Mouse (Mus musculus): Measurements from ENCODE around the gene Zswim3. TPM values are rescaled to one million over a fixed set of nuclear protein-coding genes. Genes with fewer than 3 reads are reported as not detected.
"Not testable (repeated sequence)": the region's sequence is repeated elsewhere in the genome, so short reads cannot be mapped to it uniquely, and the experiment has no call there.

Zswim3 gene
- total RNA-seq, 2 experiments from 2014 or later, result 8.8 to 9.6 TPM

GRCm38 (mm10) chr2:164832032-164832747, 27.3 kb downstream of the Zswim3 start:
- peak in 1 of 2 experiments; percentile 26 for DNase-seq (ENCODE audit: low spot score in 2 of 2)
- intact Hi-C loops (cut with DNase I), result loop anchor here (2.0 kb wide), 1 partner anchor 79 kb away; the partner anchor contains the start of gene Zfp335

GRCm38 (mm10) chr2:164832748-164833301, 27.9 kb downstream of the Zswim3 start, which contains the start of gene Ctsa:
TSS of gene Ctsa (plus strand) at chr2:164832873.
- intact Hi-C loops (cut with DNase I), result loop anchor here (1.0 to 2.0 kb wide), 2 partner anchors 46 to 78 kb away; partner anchors contain the start of genes Pcif1 and Zfp335
- peak; percentile 78 to 86 for DNase-seq (ENCODE audit: low spot score in 2 of 2)

- DNase-seq (ENCODE audit: low spot score in 2 of 2), result peak; percentile 93 to 97
- intact Hi-C loops (cut with DNase I), result loop anchor here (1.0 to 2.0 kb wide), 2 partner anchors 46 to 77 kb away; partner anchors contain the start of genes Pcif1 and Zfp335
Observed at GRCm38 (mm10) chr2:164833314-164833959, 28.5 kb downstream of the Zswim3 start, which contains the start of gene Neurl2. TSS of gene Neurl2 (minus strand) at chr2:164833456.

- peak in 1 of 2 experiments; percentile 43 for DNase-seq (ENCODE audit: low spot score in 2 of 2)
- intact Hi-C loops (cut with DNase I), result no loop called here
Observed at GRCm38 (mm10) chr2:164834531-164834930, 29.6 kb downstream of the Zswim3 start.

GRCm38 (mm10) chr2:164835164-164835563, 30.3 kb downstream of the Zswim3 start:
- intact Hi-C loops (cut with DNase I), result no loop called here
- DNase-seq (ENCODE audit: low spot score in 2 of 2), result no peak

GRCm38 (mm10) chr2:164845782-164846181, 40.9 kb downstream of the Zswim3 start:
- no peak for DNase-seq (ENCODE audit: low spot score in 2 of 2)
- intact Hi-C loops (cut with DNase I), result no loop called here

- intact Hi-C loops (cut with DNase I), result no loop called here
- DNase-seq (ENCODE audit: low spot score in 2 of 2), result peak in 1 of 2 experiments; percentile 63
Observed at GRCm38 (mm10) chr2:164850061-164850460, 45.2 kb downstream of the Zswim3 start.

GRCm38 (mm10) chr2:164855572-164855971, 50.7 kb downstream of the Zswim3 start:
- DNase-seq (ENCODE audit: low spot score in 2 of 2); intact Hi-C loops (cut with DNase I): not testable (repeated sequence)

- intact Hi-C loops (cut with DNase I), result no loop called here
- no peak for DNase-seq (ENCODE audit: low spot score in 2 of 2)
Observed at GRCm38 (mm10) chr2:164856309-164857100, 51.6 kb downstream of the Zswim3 start.

- peak in 1 of 2 experiments; percentile 13 for DNase-seq (ENCODE audit: low spot score in 2 of 2)
- intact Hi-C loops (cut with DNase I), result no loop called here
Observed at GRCm38 (mm10) chr2:164857101-164857821, 52.4 kb downstream of the Zswim3 start, which contains the start of gene Pltp. TSS of gene Pltp (minus strand) at chr2:164857711.

- intact Hi-C loops (cut with DNase I), result no loop called here
- no peak for DNase-seq (ENCODE audit: low spot score in 2 of 2)
Observed at GRCm38 (mm10) chr2:164857842-164858553, 53.1 kb downstream of the Zswim3 start.

- DNase-seq (ENCODE audit: low spot score in 2 of 2), result no peak
- intact Hi-C loops (cut with DNase I), result no loop called here
Observed at GRCm38 (mm10) chr2:164859155-164859554, 54.3 kb downstream of the Zswim3 start.

GRCm38 (mm10) chr2:164859640-164860432, 54.9 kb downstream of the Zswim3 start:
- intact Hi-C loops (cut with DNase I), result no loop called here
- DNase-seq (ENCODE audit: low spot score in 2 of 2), result no peak

- intact Hi-C loops (cut with DNase I), result no loop called here
- no peak for DNase-seq (ENCODE audit: low spot score in 2 of 2)
Observed at GRCm38 (mm10) chr2:164861094-164861493, 56.2 kb downstream of the Zswim3 start.

- intact Hi-C loops (cut with DNase I), result no loop called here
Observed at GRCm38 (mm10) chr2:164862179-164862861, 57.4 kb downstream of the Zswim3 start.

GRCm38 (mm10) chr2:164863411-164863810, 58.5 kb downstream of the Zswim3 start:
- intact Hi-C loops (cut with DNase I); DNase-seq (ENCODE audit: low spot score in 2 of 2): not testable (repeated sequence)

More at GRCm38 (mm10) chr2:164862179-164862861, 57.4 kb downstream of the Zswim3 start:
- no peak for DNase-seq (ENCODE audit: low spot score in 2 of 2)

GRCm38 (mm10) chr2:164864593-164864992, 59.7 kb downstream of the Zswim3 start:
- intact Hi-C loops (cut with DNase I), result no loop called here

More at GRCm38 (mm10) chr2:164864593-164864992, 59.7 kb downstream of the Zswim3 start:
- no peak for DNase-seq (ENCODE audit: low spot score in 2 of 2)
